Mouse (Mus musculus): ENCODE data around the gene Aif1. TPM values are rescaled to one million over a fixed set of nuclear protein-coding genes. Genes with fewer than 3 reads are reported as not detected.
"Not testable (repeated sequence)": the region's sequence is repeated elsewhere in the genome, so short reads cannot be mapped to it uniquely, and the experiment has no call there.

Gene Aif1
- total RNA-seq, 2 experiments from 2014 or later = 3.3 to 28.1 TPM

GRCm38 (mm10) chr17:35124261-35124896 lies 51.5 kb downstream of the Aif1 start:
- not testable (repeated sequence) for ATAC-seq (replicated peaks; ENCODE audit: low FRiP score, poor library complexity, severe bottlenecking)

DNA sequence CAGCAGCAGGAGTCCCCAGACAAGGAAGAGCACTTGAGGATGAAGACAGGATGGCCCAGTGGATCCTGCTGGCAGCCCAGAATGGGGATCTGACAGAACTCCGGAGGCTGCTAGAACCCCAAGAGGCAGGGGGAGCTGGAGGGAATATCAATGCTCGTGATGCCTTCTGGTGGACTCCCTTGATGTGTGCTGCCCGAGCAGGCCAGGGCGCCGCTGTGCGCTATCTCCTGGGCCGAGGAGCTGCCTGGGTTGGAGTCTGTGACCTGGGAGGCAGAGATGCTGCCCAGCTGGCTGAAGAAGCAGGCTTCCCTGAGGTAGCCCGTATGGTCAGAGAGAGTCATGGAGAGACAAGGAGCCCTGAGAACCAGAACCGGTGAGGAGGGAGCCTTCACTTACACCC lies 52.6 kb downstream of the Aif1 start:
- not testable (repeated sequence) for ATAC-seq (replicated peaks; ENCODE audit: low FRiP score, poor library complexity, severe bottlenecking)

GRCm38 (mm10) chr17:35121871-35122303 lies 54.0 kb downstream of the Aif1 start, which contains the start of gene Csnk2b:
TSS of gene Csnk2b (minus strand) at chr17:35122053.
- ATAC-seq (replicated peaks; ENCODE audit: low FRiP score, poor library complexity, severe bottlenecking) = 0 out of 2 replicates have a peak, but pooled peaks have one; percentile 0

DNA sequence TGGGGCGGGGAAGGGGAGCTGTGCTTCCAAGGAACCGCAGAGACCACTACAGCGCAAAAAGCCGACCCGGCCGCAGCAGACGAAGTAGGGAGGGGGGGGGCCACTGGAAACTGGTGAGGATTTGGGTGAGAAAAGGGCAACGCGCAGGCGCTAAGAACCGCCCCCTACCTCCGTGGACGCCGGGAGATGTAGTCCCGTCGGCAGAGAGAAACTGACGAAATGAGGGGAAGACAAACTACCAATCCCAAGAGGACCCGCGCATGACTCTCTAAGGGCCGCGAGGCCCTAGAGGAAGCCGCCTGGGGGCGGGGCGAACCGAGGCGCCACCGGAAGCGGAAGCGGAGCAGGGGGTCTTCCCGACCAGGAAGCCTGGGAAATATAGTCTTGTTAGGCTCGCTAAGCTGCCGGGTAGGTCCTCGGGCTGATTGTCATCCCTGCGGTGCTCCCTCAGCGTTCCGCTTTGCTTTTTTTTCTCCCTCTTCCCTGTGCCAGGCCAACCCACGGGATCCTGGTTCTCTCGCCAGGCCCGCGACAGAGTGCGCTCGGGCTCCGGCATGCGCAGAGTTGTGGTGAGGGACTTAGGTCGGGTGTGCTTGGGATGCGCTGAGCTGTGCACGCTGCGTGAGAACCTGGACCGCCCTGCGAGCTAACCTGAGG lies 54.6 kb downstream of the Aif1 start, which contains the start of gene Gpank1:
TSS of gene Gpank1 (plus strand) at position 313 of the 657 bp plus-strand sequence.
- peak; percentile 93 for ATAC-seq (replicated peaks; ENCODE audit: low FRiP score, poor library complexity, severe bottlenecking)

Other genes starting within 250 kb of the Aif1 start
Only the 30 nearest of the 39 such genes appear.
- gene Vwa7, start 159.5 kb downstream of the Aif1 start, total RNA-seq (2015; ENCODE audit: low replicate concordance) = not detected in 2 replicates
- 0.39 and 0.53 TPM in 2 replicates for gene Vwa7, start 159.5 kb downstream of the Aif1 start, total RNA-seq (2017; ENCODE audit: low replicate concordance)
- 1.7 and 10.8 TPM in 2 replicates for gene Sapcd1, start 148.1 kb downstream of the Aif1 start, total RNA-seq (2015; ENCODE audit: low replicate concordance)
- gene Sapcd1, start 148.1 kb downstream of the Aif1 start, total RNA-seq (2017; ENCODE audit: low replicate concordance) = 1.4 TPM in 1 of 2 replicates, not detected in the other
- gene Msh5, start 129.3 kb downstream of the Aif1 start, total RNA-seq (2015; ENCODE audit: low replicate concordance) = 36.9 and 39.6 TPM in 2 replicates
- 27.3 and 50.9 TPM in 2 replicates for gene Msh5, start 129.3 kb downstream of the Aif1 start, total RNA-seq (2017; ENCODE audit: low replicate concordance)
- gene Clic1, start 126.1 kb downstream of the Aif1 start, total RNA-seq (2015; ENCODE audit: low replicate concordance) = 91.0 and 110 TPM in 2 replicates
- 68.3 and 95.5 TPM in 2 replicates for gene Clic1, start 126.1 kb downstream of the Aif1 start, total RNA-seq (2017; ENCODE audit: low replicate concordance)
- gene Ddah2, start 117.0 kb downstream of the Aif1 start, total RNA-seq (2015; ENCODE audit: low replicate concordance) = 2.1 TPM in 1 of 2 replicates, not detected in the other
- 1.5 and 5.6 TPM in 2 replicates for gene Ddah2, start 117.0 kb downstream of the Aif1 start, total RNA-seq (2017; ENCODE audit: low replicate concordance)
- gene Ly6g6c, start 110.7 kb downstream of the Aif1 start, total RNA-seq (2015; ENCODE audit: low replicate concordance) = not detected in 2 replicates
- not detected in 2 replicates for gene Ly6g6c, start 110.7 kb downstream of the Aif1 start, total RNA-seq (2017; ENCODE audit: low replicate concordance)
- 1.1 TPM in 1 of 2 replicates, not detected in the other for gene Mpig6b, start 109.9 kb downstream of the Aif1 start, total RNA-seq (2015; ENCODE audit: low replicate concordance)
- not detected in 2 replicates for gene Mpig6b, start 109.9 kb downstream of the Aif1 start, total RNA-seq (2017; ENCODE audit: low replicate concordance)
- not detected in 2 replicates for gene Ly6g6e, start 99.2 kb downstream of the Aif1 start, total RNA-seq (2015; ENCODE audit: low replicate concordance)
- gene Ly6g6e, start 99.2 kb downstream of the Aif1 start, total RNA-seq (2017; ENCODE audit: low replicate concordance) = not detected in 2 replicates
- gene Ly6g6d, start 98.0 kb downstream of the Aif1 start, total RNA-seq (2015; ENCODE audit: low replicate concordance) = not detected in 2 replicates
- gene Ly6g6d, start 98.0 kb downstream of the Aif1 start, total RNA-seq (2017; ENCODE audit: low replicate concordance) = not detected in 2 replicates
- gene Ly6g6f, start 90.5 kb downstream of the Aif1 start, total RNA-seq (2015; ENCODE audit: low replicate concordance) = 3.8 TPM in 1 of 2 replicates, not detected in the other
- not detected in 2 replicates for gene Ly6g6f, start 90.5 kb downstream of the Aif1 start, total RNA-seq (2017; ENCODE audit: low replicate concordance)
- 98.5 and 106 TPM in 2 replicates for gene Abhd16a, start 86.8 kb downstream of the Aif1 start, total RNA-seq (2015; ENCODE audit: low replicate concordance)
- gene Abhd16a, start 86.8 kb downstream of the Aif1 start, total RNA-seq (2017; ENCODE audit: low replicate concordance) = 84.5 and 97.3 TPM in 2 replicates
- gene Ly6g5c, start 67.8 kb downstream of the Aif1 start, total RNA-seq (2015; ENCODE audit: low replicate concordance) = not detected in 2 replicates
- not detected in 2 replicates for gene Ly6g5c, start 67.8 kb downstream of the Aif1 start, total RNA-seq (2017; ENCODE audit: low replicate concordance)
- 2.2 and 8.8 TPM in 2 replicates for gene Ly6g5b, start 60.6 kb downstream of the Aif1 start, total RNA-seq (2015; ENCODE audit: low replicate concordance)
- gene Ly6g5b, start 60.6 kb downstream of the Aif1 start, total RNA-seq (2017; ENCODE audit: low replicate concordance) = not detected in 2 replicates
- 15.9 and 33.9 TPM in 2 replicates for gene Gpank1, start 54.6 kb downstream of the Aif1 start, total RNA-seq (2015; ENCODE audit: low replicate concordance)
- 28.9 and 49.4 TPM in 2 replicates for gene Gpank1, start 54.6 kb downstream of the Aif1 start, total RNA-seq (2017; ENCODE audit: low replicate concordance)
- gene Csnk2b, start 54.0 kb downstream of the Aif1 start, total RNA-seq (2015; ENCODE audit: low replicate concordance) = 231 and 261 TPM in 2 replicates
- gene Csnk2b, start 54.0 kb downstream of the Aif1 start, total RNA-seq (2017; ENCODE audit: low replicate concordance) = 118 and 134 TPM in 2 replicates
- not detected in 2 replicates for gene D17H6S53E, start 49.7 kb downstream of the Aif1 start, total RNA-seq (2015; ENCODE audit: low replicate concordance)
- 1.7 and 1.8 TPM in 2 replicates for gene D17H6S53E, start 49.7 kb downstream of the Aif1 start, total RNA-seq (2017; ENCODE audit: low replicate concordance)
- gene Apom, start 44.0 kb downstream of the Aif1 start, total RNA-seq (2015; ENCODE audit: low replicate concordance) = not detected in 2 replicates
- gene Apom, start 44.0 kb downstream of the Aif1 start, total RNA-seq (2017; ENCODE audit: low replicate concordance) = not detected in 2 replicates
- 70.6 and 96.0 TPM in 2 replicates for gene Bag6, start 40.9 kb downstream of the Aif1 start, total RNA-seq (2015; ENCODE audit: low replicate concordance)
- 54.5 and 81.8 TPM in 2 replicates for gene Bag6, start 40.9 kb downstream of the Aif1 start, total RNA-seq (2017; ENCODE audit: low replicate concordance)
- gene Prrc2a, start 11.2 kb downstream of the Aif1 start, total RNA-seq (2015; ENCODE audit: low replicate concordance) = 227 and 234 TPM in 2 replicates
- gene Prrc2a, start 11.2 kb downstream of the Aif1 start, total RNA-seq (2017; ENCODE audit: low replicate concordance) = 42.0 and 64.3 TPM in 2 replicates
- 34.2 and 66.2 TPM in 2 replicates for gene Lst1, start 12.4 kb upstream of the Aif1 start, total RNA-seq (2015; ENCODE audit: low replicate concordance)
- gene Lst1, start 12.4 kb upstream of the Aif1 start, total RNA-seq (2017; ENCODE audit: low replicate concordance) = 48.4 and 53.5 TPM in 2 replicates
- 1.8 and 8.0 TPM in 2 replicates for gene Ltb, start 18.4 kb upstream of the Aif1 start, total RNA-seq (2015; ENCODE audit: low replicate concordance)
- 0.30 and 10.0 TPM in 2 replicates for gene Ltb, start 18.4 kb upstream of the Aif1 start, total RNA-seq (2017; ENCODE audit: low replicate concordance)
- 9.6 and 12.6 TPM in 2 replicates for gene Tnf, start 25.9 kb upstream of the Aif1 start, total RNA-seq (2015; ENCODE audit: low replicate concordance)
- 0.90 and 3.2 TPM in 2 replicates for gene Tnf, start 25.9 kb upstream of the Aif1 start, total RNA-seq (2017; ENCODE audit: low replicate concordance)
- gene Lta, start 29.3 kb upstream of the Aif1 start, total RNA-seq (2015; ENCODE audit: low replicate concordance) = not detected in 2 replicates
- 0.90 TPM in 1 of 2 replicates, not detected in the other for gene Lta, start 29.3 kb upstream of the Aif1 start, total RNA-seq (2017; ENCODE audit: low replicate concordance)
- not detected in 2 replicates for gene Gm16181, start 44.8 kb upstream of the Aif1 start, total RNA-seq (2015; ENCODE audit: low replicate concordance)
- gene Gm16181, start 44.8 kb upstream of the Aif1 start, total RNA-seq (2017; ENCODE audit: low replicate concordance) = not detected in 2 replicates
- gene Atp6v1g2, start 57.6 kb upstream of the Aif1 start, total RNA-seq (2015; ENCODE audit: low replicate concordance) = 6.1 TPM in 1 of 2 replicates, not detected in the other
- gene Atp6v1g2, start 57.6 kb upstream of the Aif1 start, total RNA-seq (2017; ENCODE audit: low replicate concordance) = not detected in 2 replicates
- gene Nfkbil1, start 59.7 kb upstream of the Aif1 start, total RNA-seq (2015; ENCODE audit: low replicate concordance) = 0.84 and 1.1 TPM in 2 replicates
- 3.0 TPM in 1 of 2 replicates, not detected in the other for gene Nfkbil1, start 59.7 kb upstream of the Aif1 start, total RNA-seq (2017; ENCODE audit: low replicate concordance)
- 169 and 179 TPM in 2 replicates for gene Ddx39b, start 65.7 kb upstream of the Aif1 start, total RNA-seq (2015; ENCODE audit: low replicate concordance)
- 80.1 and 99.9 TPM in 2 replicates for gene Ddx39b, start 65.7 kb upstream of the Aif1 start, total RNA-seq (2017; ENCODE audit: low replicate concordance)
- gene H2-D1, start 86.7 kb upstream of the Aif1 start, total RNA-seq (2015; ENCODE audit: low replicate concordance) = 147 and 160 TPM in 2 replicates
- 213 and 250 TPM in 2 replicates for gene H2-D1, start 86.7 kb upstream of the Aif1 start, total RNA-seq (2017; ENCODE audit: low replicate concordance)
- not detected in 2 replicates for gene H2-Q1, start 144.3 kb upstream of the Aif1 start, total RNA-seq (2015; ENCODE audit: low replicate concordance)
- not detected in 2 replicates for gene H2-Q1, start 144.3 kb upstream of the Aif1 start, total RNA-seq (2017; ENCODE audit: low replicate concordance)
- not detected in 2 replicates for gene H2-Q2, start 166.2 kb upstream of the Aif1 start, total RNA-seq (2015; ENCODE audit: low replicate concordance)
- not detected in 2 replicates for gene H2-Q2, start 166.2 kb upstream of the Aif1 start, total RNA-seq (2017; ENCODE audit: low replicate concordance)